In genomic region chr5:113728011-113728410, GRCm38 (mm10) we compare ENCODE assay signal across 24 mouse cellular contexts. TPM values are rescaled to one million over a fixed set of nuclear protein-coding genes. Genes with fewer than 3 reads are reported as not detected.
"Had no signal": no experiment of that assay in that cellular context is flagged by ENCODE, and none has a peak within 500 bp of the region (broad histone marks: within the 10 kb centered on the region; RNA-seq: fewer than 3 reads in every experiment).

No protein-coding gene starts in this region.

- H3K4me3 ChIP-seq: layer of hippocampus, adult 2 months; left cerebral cortex, adult 2 months; limb, embryonic 15.5 days; liver, embryonic 12.5 days; midbrain, embryonic 10.5 days; midbrain, embryonic 15.5 days; neural tube, embryonic 12.5 days had no signal

- DNase-seq: kidney, postnatal 4 days; lung, embryonic 14.5 days; lung, postnatal 10 days; lung, postnatal 4 days; retina, postnatal 1 day; right cerebral cortex, postnatal 4 days; spleen, adult 18-20 months; thymus, adult 18-20 months; thymus, postnatal 14 days had no signal

- H3K4me1 ChIP-seq: liver, embryonic 12.5 days had no signal

- ATAC-seq: liver, embryonic 12.5 days; midbrain, embryonic 15.5 days had no signal

- H3K27ac ChIP-seq: kidney, postnatal 0 days; layer of hippocampus, adult 2 months; left cerebral cortex, adult 2 months; limb, embryonic 15.5 days; liver, embryonic 12.5 days; midbrain, embryonic 10.5 days; midbrain, embryonic 15.5 days; neural tube, embryonic 12.5 days had no signal

- H3K36me3 ChIP-seq: limb, embryonic 15.5 days; liver, embryonic 12.5 days; midbrain, embryonic 10.5 days; midbrain, embryonic 15.5 days; neural tube, embryonic 12.5 days had no signal

- H3K27me3 ChIP-seq: midbrain, embryonic 15.5 days; neural tube, embryonic 12.5 days had no signal

- H3K9me3 ChIP-seq: limb, embryonic 15.5 days; liver, embryonic 12.5 days; midbrain, embryonic 10.5 days; midbrain, embryonic 15.5 days; neural tube, embryonic 12.5 days had no signal

RNA-seq across cellular contexts. Expression of gene 1700069L16Rik, which starts 3.4 kb away (rescaled TPM):
- total RNA-seq: layer of hippocampus, adult 2 months; layer of hippocampus, postnatal 10 days; left cerebral cortex, adult 2 months; left cerebral cortex, postnatal 14 days; megakaryocyte, adult 5-6 weeks; monocyte, adult 5-6 weeks had no signal
- polyA plus RNA-seq: kidney, postnatal 0 days; limb, embryonic 11.5 days; limb, embryonic 15.5 days; liver, embryonic 12.5 days; liver, embryonic 16.5 days; lung, embryonic 14.5 days; midbrain, embryonic 10.5 days; midbrain, embryonic 15.5 days; neural tube, embryonic 12.5 days; stomach, embryonic 14.5 days had no signal
